Mouse (Mus musculus) hindbrain, embryonic 11.5 days (tissue): ENCODE measurements around the gene Klhl22. TPM values are rescaled to one million over a fixed set of nuclear protein-coding genes. Genes with fewer than 3 reads are reported as not detected.

Source experiments
- ATAC-seq: fragments of 200-750 bp; cut with Nextera tagmentation; 2 replicates; pipeline ENCODE4 v1.8.0; 2017; ENCODE audit warnings: mild to moderate bottlenecking, moderate TSS enrichment, moderate library complexity; ENCODE audit not compliant: low FRiP score
- DNase-seq: peaks from one replicate; pipeline ENCODE4 v3.0.0-alpha.2; 2015; ENCODE audit warnings: low spot score
- H3K27ac ChIP-seq: fragments of 300-500 bp; sonication (generic); 2 replicates; pipeline ENCODE4 v1.5.1; 2014; ENCODE audit warnings: mild to moderate bottlenecking, low read depth, low read length
- H3K27me3 ChIP-seq: fragments of 300-500 bp; sonication (generic); 2 replicates; pipeline ENCODE4 v1.6.1; 2014; ENCODE audit warnings: mild to moderate bottlenecking, low read length, moderate library complexity, mixed read lengths; ENCODE audit not compliant: control insufficient read depth, insufficient read depth
- H3K36me3 ChIP-seq: fragments of 300-500 bp; sonication (generic); 2 replicates; pipeline ENCODE4 v1.6.1; 2014; ENCODE audit warnings: mild to moderate bottlenecking, low read length, moderate library complexity, mixed read lengths; ENCODE audit not compliant: control insufficient read depth, insufficient read depth
- H3K4me1 ChIP-seq: fragments of 300-500 bp; sonication (generic); replicated peaks from 2 replicates; pipeline ENCODE4 v1.6.1; 2014; ENCODE audit warnings: low read length, mixed read lengths; ENCODE audit not compliant: control insufficient read depth, insufficient read depth
- H3K4me2 ChIP-seq: fragments of 300-500 bp; sonication (generic); replicated peaks from 2 replicates; pipeline ENCODE4 v1.6.1; 2014; ENCODE audit warnings: mild to moderate bottlenecking, low read depth, low read length
- H3K4me3 ChIP-seq: fragments of 300-500 bp; sonication (generic); 2 replicates; pipeline ENCODE4 v1.5.1; 2014; ENCODE audit warnings: low read depth, low read length
- H3K9ac ChIP-seq: fragments of 300-500 bp; sonication (generic); 2 replicates; pipeline ENCODE4 v1.6.1; 2014; ENCODE audit warnings: low read depth, low read length
- H3K9me3 ChIP-seq: fragments of 300-500 bp; sonication (generic); 2 replicates; pipeline ENCODE4 v1.6.1; 2016; ENCODE audit warnings: low read length; ENCODE audit not compliant: control insufficient read depth
- WGBS: fragments of 180-500 bp; shearing (Covaris S2); extraction: QIAGEN DNeasy Blood & Tissue Kit; methylation state at CpG from one replicate; pipeline ENCODE4 v1.1.7; 2014; 5-methylcytosine and 5-hydroxymethylcytosine counted together
- polyA plus RNA-seq: library from polyadenylated mRNA; unstranded; fragments of >200 nt; fragmentation: Nextera tagmentation; extraction: Ambion mirVana; gene quantifications from 2 replicates; pipeline ENCODE4 v1.2.1, GENCODE M21; 2014

The Klhl22 gene
- 44.8 and 45.0 TPM in 2 replicates for polyA plus RNA-seq

- peak; percentile 94 for ATAC-seq
- H3K27ac ChIP-seq = no peak within 1 kb of the TSS
- DNase-seq = peak; percentile 94
Observed at GRCm38 (mm10) chr16:17759344-17759773, at the start of gene Klhl22. TSS of gene Klhl22 (plus strand) at chr16:17759618.

GRCm38 (mm10) chr16:17717791-17718190, 41.6 kb upstream of the Klhl22 start:
- WGBS = 97% methylated on average over 1 of the region's 1 CpGs
- H3K9me3 ChIP-seq = no peaks in the 10 kb centered on the region
- DNase-seq = no peak
- no peaks in the 10 kb centered on the region for H3K36me3 ChIP-seq
- H3K9ac ChIP-seq = no peak overlapping the region
- no peak for ATAC-seq
- peaks cover 8% of the 10 kb centered on the region; the same call in 1 of the 2 replicates for H3K4me1 ChIP-seq
- no peak overlapping the region for H3K4me3 ChIP-seq
- no peaks in the 10 kb centered on the region for H3K27me3 ChIP-seq
- no peak overlapping the region for H3K27ac ChIP-seq
- H3K4me2 ChIP-seq = no peak overlapping the region

More at GRCm38 (mm10) chr16:17759344-17759773, at the start of gene Klhl22:
- H3K4me3 ChIP-seq = peak within 1 kb of the TSS; percentile 66
- peak within 1 kb of the TSS; percentile 97 for H3K4me2 ChIP-seq
- H3K9me3 ChIP-seq = no peaks in the 10 kb centered on the region
- no peaks in the 10 kb centered on the region for H3K36me3 ChIP-seq
- peaks cover 2% of the 10 kb centered on the region; the same call in 1 of the 2 replicates for H3K4me1 ChIP-seq
- WGBS = 2% methylated on average over 27 of the region's 28 CpGs
- H3K9ac ChIP-seq = peak within 1 kb of the TSS; percentile 86
- no peaks in the 10 kb centered on the region for H3K27me3 ChIP-seq

GRCm38 (mm10) chr16:17721114-17721808, 38.2 kb upstream of the Klhl22 start:
- no peaks in the 10 kb centered on the region for H3K9me3 ChIP-seq
- H3K4me3 ChIP-seq = peak overlapping the region; percentile 76; the same call in 1 of the 2 replicates
- ATAC-seq (no peak), DNase-seq (no peak)
- H3K4me2 ChIP-seq = peak overlapping the region; percentile 52; the same call in 1 of the 2 replicates
- WGBS = 74% methylated on average over 9 of the region's 9 CpGs
- no peak overlapping the region for H3K9ac ChIP-seq
- H3K27ac ChIP-seq = no peak overlapping the region
- peaks cover 8% of the 10 kb centered on the region; the same call in 1 of the 2 replicates for H3K4me1 ChIP-seq
- no peaks in the 10 kb centered on the region for H3K27me3 ChIP-seq
- H3K36me3 ChIP-seq = no peaks in the 10 kb centered on the region

GRCm38 (mm10) chr16:17721822-17722460, 37.5 kb upstream of the Klhl22 start:
- H3K9me3 ChIP-seq = no peaks in the 10 kb centered on the region
- no peak for ATAC-seq

GRCm38 (mm10) chr16:17722461-17723324, 36.7 kb upstream of the Klhl22 start:
- no peaks in the 10 kb centered on the region for H3K27me3 ChIP-seq
- WGBS = 2% methylated on average over 42 of the region's 44 CpGs
- H3K4me1 ChIP-seq = peaks cover 8% of the 10 kb centered on the region; the same call in 1 of the 2 replicates
- no peaks in the 10 kb centered on the region for H3K36me3 ChIP-seq
- peak overlapping the region; percentile 43 for H3K27ac ChIP-seq
- H3K9me3 ChIP-seq = no peaks in the 10 kb centered on the region
- ATAC-seq (peak; percentile 94), DNase-seq (peak; percentile 90)
- H3K4me3 ChIP-seq = peak overlapping the region; percentile 76
- H3K4me2 ChIP-seq = peak overlapping the region; percentile 52
- peak overlapping the region; percentile 72 for H3K9ac ChIP-seq

More at GRCm38 (mm10) chr16:17721822-17722460, 37.5 kb upstream of the Klhl22 start:
- no peaks in the 10 kb centered on the region for H3K27me3 ChIP-seq
- peak overlapping the region; percentile 52 for H3K4me2 ChIP-seq
- peaks cover 8% of the 10 kb centered on the region; the same call in 1 of the 2 replicates for H3K4me1 ChIP-seq
- H3K4me3 ChIP-seq = peak overlapping the region; percentile 76
- peak overlapping the region; percentile 72 for H3K9ac ChIP-seq
- DNase-seq = no peak
- H3K27ac ChIP-seq = no peak overlapping the region; the same call in 1 of the 2 replicates
- 12% methylated on average over 10 of the region's 10 CpGs for WGBS
- no peaks in the 10 kb centered on the region for H3K36me3 ChIP-seq

GRCm38 (mm10) chr16:17723325-17723626, 36.1 kb upstream of the Klhl22 start:
- WGBS = 95% methylated on average over 1 of the region's 1 CpGs
- peaks cover 8% of the 10 kb centered on the region; the same call in 1 of the 2 replicates for H3K4me1 ChIP-seq
- no peak for DNase-seq
- ATAC-seq = no peak
- no peak overlapping the region for H3K9ac ChIP-seq
- H3K9me3 ChIP-seq = no peaks in the 10 kb centered on the region
- H3K36me3 ChIP-seq = no peaks in the 10 kb centered on the region
- H3K27ac ChIP-seq = no peak overlapping the region
- no peaks in the 10 kb centered on the region for H3K27me3 ChIP-seq
- peak overlapping the region; percentile 76; the same call in 1 of the 2 replicates for H3K4me3 ChIP-seq
- no peak overlapping the region for H3K4me2 ChIP-seq

GRCm38 (mm10) chr16:17724448-17724847, 35.0 kb upstream of the Klhl22 start:
- Histone ChIP-seq H3K27me3 (no peaks in the 10 kb centered on the region), H3K27ac (no peak overlapping the region), H3K9ac (no peak overlapping the region), H3K4me2 (no peak overlapping the region), H3K9me3 (no peaks in the 10 kb centered on the region), H3K36me3 (no peaks in the 10 kb centered on the region), H3K4me3 (no peak overlapping the region), H3K4me1 (peaks cover 8% of the 10 kb centered on the region; the same call in 1 of the 2 replicates)
- ATAC-seq (no peak), DNase-seq (no peak)
- WGBS = 98% methylated on average over 3 of the region's 3 CpGs

- Histone ChIP-seq H3K9me3 (no peaks in the 10 kb centered on the region), H3K27me3 (no peaks in the 10 kb centered on the region), H3K4me3 (no peak overlapping the region), H3K4me1 (no peaks in the 10 kb centered on the region), H3K4me2 (no peak overlapping the region), H3K27ac (no peak overlapping the region), H3K36me3 (no peaks in the 10 kb centered on the region), H3K9ac (no peak overlapping the region)
- no peak for ATAC-seq
- 15% methylated on average over 5 of the region's 5 CpGs for WGBS
- DNase-seq = peak; percentile 45
Observed at GRCm38 (mm10) chr16:17727179-17727861, 32.1 kb upstream of the Klhl22 start.
